ENCODE assay signal across 23 mouse cellular contexts in the genomic region with DNA sequence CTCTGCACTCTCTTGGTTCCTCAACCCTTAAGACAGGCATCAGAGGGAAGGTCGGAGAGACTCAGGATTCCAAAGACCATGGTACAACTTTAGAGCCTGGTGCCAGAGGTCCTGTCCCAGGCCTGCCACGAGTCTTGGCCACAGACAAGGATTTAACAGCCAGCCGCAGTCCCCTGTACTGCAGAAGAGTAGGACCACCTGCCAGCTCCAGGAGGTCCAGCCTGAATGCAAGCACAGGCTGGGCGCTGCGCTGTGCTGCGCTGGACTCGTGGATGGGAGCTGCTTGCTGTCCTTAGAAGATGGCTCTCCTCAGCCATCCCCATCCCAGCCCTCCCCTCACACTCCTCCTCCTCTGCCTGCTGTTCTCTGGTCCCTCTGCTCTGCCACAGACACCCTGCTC. TPM values are rescaled to one million over a fixed set of nuclear protein-coding genes. Genes with fewer than 3 reads are reported as not detected.
DNase-seq lines count a peak whose midpoint lies in the region; ATAC-seq and TF ChIP-seq lines count a peak whose summit lies in the region.
"Had no signal": no experiment of that assay in that cellular context is flagged by ENCODE, and none has a peak within 500 bp of the region (broad histone marks: within the 10 kb centered on the region; RNA-seq: fewer than 3 reads in every experiment).

No protein-coding gene starts in this region.

- WGBS in lung, embryonic 16.5 days = 50% methylated on average over 7 of the region's 7 CpGs
- WGBS in stomach, embryonic 16.5 days = 69% methylated on average over 7 of the region's 7 CpGs
- WGBS in stomach, postnatal 0 days = 75% methylated on average over 7 of the region's 7 CpGs

- no peak for TF ChIP-seq EP300 in stomach, postnatal 0 days (optimal IDR thresholded peaks at IDR 0.05)

- H3K36me3 ChIP-seq in lung, embryonic 16.5 days (ENCODE audit: control insufficient read depth, insufficient read depth, low read length) = no peaks in the 10 kb centered on the region
- H3K36me3 ChIP-seq in stomach, embryonic 16.5 days (ENCODE audit: control insufficient read depth, insufficient read depth, low read length) = no peaks in the 10 kb centered on the region
- H3K36me3 ChIP-seq in stomach, postnatal 0 days (ENCODE audit: control insufficient read depth, insufficient read depth, low read length) = no peaks in the 10 kb centered on the region
- H3K36me3 ChIP-seq: embryonic facial prominence, embryonic 10.5 days; embryonic facial prominence, embryonic 13.5 days; forebrain, embryonic 12.5 days; forebrain, embryonic 15.5 days; G1E; heart, embryonic 13.5 days; hindbrain, embryonic 12.5 days had no signal

- no peaks in the 10 kb centered on the region for H3K9me3 ChIP-seq in lung, embryonic 16.5 days (ENCODE audit: control insufficient read depth, low read length)
- H3K9me3 ChIP-seq in stomach, embryonic 16.5 days (replicated peaks; ENCODE audit: control insufficient read depth, low read length) = no peaks in the 10 kb centered on the region
- H3K9me3 ChIP-seq in stomach, postnatal 0 days (ENCODE audit: control insufficient read depth, low read length) = no peaks in the 10 kb centered on the region
- H3K9me3 ChIP-seq: embryonic facial prominence, embryonic 10.5 days; embryonic facial prominence, embryonic 13.5 days; forebrain, embryonic 12.5 days; forebrain, embryonic 15.5 days; G1E; heart, embryonic 13.5 days; hindbrain, embryonic 12.5 days; hindbrain, embryonic 15.5 days had no signal

- no peaks in the 10 kb centered on the region for H3K27me3 ChIP-seq in lung, embryonic 16.5 days (ENCODE audit: control insufficient read depth, insufficient read depth, low read depth, low read length)
- no peaks in the 10 kb centered on the region for H3K27me3 ChIP-seq in stomach, embryonic 16.5 days (ENCODE audit: control insufficient read depth, insufficient read depth, low read length)
- peaks cover 2% of the 10 kb centered on the region; the same call in 1 of the 2 replicates for H3K27me3 ChIP-seq in stomach, postnatal 0 days (ENCODE audit: control insufficient read depth, insufficient read depth, low read length)
- H3K27me3 ChIP-seq: forebrain, embryonic 15.5 days; hindbrain, embryonic 15.5 days; Patski had no signal

- peak; percentile 14 for DNase-seq in cerebellum, adult 9-11 months
- no peak for DNase-seq in cerebellum, postnatal 10 days
- DNase-seq in lung, postnatal 36 days = no peak
- no peak for DNase-seq in stomach, postnatal 0 days (ENCODE audit: low spot score)
- DNase-seq: adrenal gland, postnatal 10 days; adrenal gland, postnatal 36 days; B cell, adult 2 months; cerebellum, adult 8-10 months; embryo, embryonic 11 days; gastrocnemius, postnatal 25 days; heart, adult 18-20 months had no signal

- H3K27ac ChIP-seq in lung, embryonic 16.5 days (ENCODE audit: low read length) = no peak overlapping the region
- H3K27ac ChIP-seq in stomach, embryonic 16.5 days (ENCODE audit: low read length) = no peak overlapping the region
- no peak overlapping the region for H3K27ac ChIP-seq in stomach, postnatal 0 days (replicated peaks)
- H3K27ac ChIP-seq: embryonic facial prominence, embryonic 10.5 days; embryonic facial prominence, embryonic 13.5 days; forebrain, embryonic 12.5 days; forebrain, embryonic 15.5 days; heart, embryonic 13.5 days; hindbrain, embryonic 12.5 days; hindbrain, embryonic 15.5 days had no signal

- H3K4me3 ChIP-seq in lung, embryonic 16.5 days (ENCODE audit: low read length) = no peak overlapping the region
- no peak overlapping the region for H3K4me3 ChIP-seq in stomach, embryonic 16.5 days (replicated peaks; ENCODE audit: low read length)
- H3K4me3 ChIP-seq in stomach, postnatal 0 days (ENCODE audit: low read depth, low read length) = no peak overlapping the region
- H3K4me3 ChIP-seq: embryonic facial prominence, embryonic 10.5 days; embryonic facial prominence, embryonic 13.5 days; erythroblast, embryonic 14.5 days; forebrain, embryonic 12.5 days; forebrain, embryonic 15.5 days; heart, embryonic 13.5 days; hindbrain, embryonic 12.5 days; hindbrain, embryonic 15.5 days had no signal

- ATAC-seq in lung, embryonic 16.5 days (ENCODE audit: low read depth) = peak; percentile 56
- no peak for ATAC-seq in stomach, embryonic 16.5 days (ENCODE audit: insufficient read depth, low FRiP score)
- ATAC-seq in stomach, postnatal 0 days (ENCODE audit: low FRiP score, low TSS enrichment) = no peak
- ATAC-seq: forebrain, embryonic 15.5 days; Patski had no signal

- H3K4me1 ChIP-seq in lung, embryonic 16.5 days (replicated peaks; ENCODE audit: control insufficient read depth, insufficient read depth, low read length) = no peaks in the 10 kb centered on the region
- H3K4me1 ChIP-seq in stomach, embryonic 16.5 days (ENCODE audit: control insufficient read depth, insufficient read depth, low read length) = no peaks in the 10 kb centered on the region
- H3K4me1 ChIP-seq in stomach, postnatal 0 days (replicated peaks; ENCODE audit: control insufficient read depth, insufficient read depth) = no peaks in the 10 kb centered on the region
- H3K4me1 ChIP-seq: embryonic facial prominence, embryonic 13.5 days; forebrain, embryonic 12.5 days; forebrain, embryonic 15.5 days; heart, embryonic 13.5 days; hindbrain, embryonic 12.5 days; hindbrain, embryonic 15.5 days had no signal

- no peak for TF ChIP-seq CTCF in stomach, postnatal 0 days (IDR thresholded peaks at IDR 0.05; ENCODE audit: low read depth)

- no peak overlapping the region for H3K4me2 ChIP-seq in lung, embryonic 16.5 days (ENCODE audit: low read depth, low read length)
- no peak overlapping the region for H3K4me2 ChIP-seq in stomach, embryonic 16.5 days (ENCODE audit: low read depth, low read length)
- H3K4me2 ChIP-seq in stomach, postnatal 0 days (replicated peaks; ENCODE audit: low read depth) = no peak overlapping the region
- H3K4me2 ChIP-seq: embryonic facial prominence, embryonic 13.5 days; forebrain, embryonic 12.5 days; forebrain, embryonic 15.5 days; heart, embryonic 13.5 days; hindbrain, embryonic 12.5 days; hindbrain, embryonic 15.5 days had no signal

- no peak overlapping the region for H3K9ac ChIP-seq in lung, embryonic 16.5 days (ENCODE audit: low read length)
- H3K9ac ChIP-seq in stomach, embryonic 16.5 days (ENCODE audit: low read length) = peak overlapping the region; percentile 11; the same call in 1 of the 2 replicates
- H3K9ac ChIP-seq in stomach, postnatal 0 days (ENCODE audit: low read length) = no peak overlapping the region
- H3K9ac ChIP-seq: embryonic facial prominence, embryonic 13.5 days; forebrain, embryonic 12.5 days; forebrain, embryonic 15.5 days; heart, embryonic 13.5 days; hindbrain, embryonic 12.5 days; hindbrain, embryonic 15.5 days had no signal

RNA-seq across cellular contexts. Expression of gene Faim2, which starts 10.2 kb away (rescaled TPM):
- polyA plus RNA-seq in lung, embryonic 16.5 days (2015; fragmentation: Nextera tagmentation; extraction: Ambion mirVana) = 0.93 and 0.94 TPM in 2 replicates
- 0.57 and 0.74 TPM in 2 replicates for polyA plus RNA-seq in stomach, embryonic 16.5 days (2015; fragmentation: Nextera tagmentation; extraction: Ambion mirVana)
- 0.62 and 0.81 TPM in 2 replicates for polyA plus RNA-seq in stomach, postnatal 0 days (2015; fragmentation: Nextera tagmentation; extraction: Ambion mirVana)
- polyA plus RNA-seq: erythroblast, embryonic 14.5 days; G1E had no signal

RNA-seq across cellular contexts. Expression of gene Bcdin3d, which starts 43.2 kb away (rescaled TPM):
- polyA plus RNA-seq in lung, embryonic 16.5 days (2015; fragmentation: Nextera tagmentation; extraction: Ambion mirVana) = 13.4 and 13.7 TPM in 2 replicates
- 11.6 and 12.9 TPM in 2 replicates for polyA plus RNA-seq in stomach, embryonic 16.5 days (2015; fragmentation: Nextera tagmentation; extraction: Ambion mirVana)
- polyA plus RNA-seq in stomach, postnatal 0 days (2015; fragmentation: Nextera tagmentation; extraction: Ambion mirVana) = 9.3 and 10.4 TPM in 2 replicates
